Mouse (Mus musculus): ENCODE measurements around the gene Ing2. TPM values are rescaled to one million over a fixed set of nuclear protein-coding genes. Genes with fewer than 3 reads are reported as not detected.
A peak's percentile ranks its signal among the peaks of the same experiment; 100 is the strongest.

Ing2 gene
- polyA plus RNA-seq, 1 experiment from 2014 or later = 9.7 TPM

DNA sequence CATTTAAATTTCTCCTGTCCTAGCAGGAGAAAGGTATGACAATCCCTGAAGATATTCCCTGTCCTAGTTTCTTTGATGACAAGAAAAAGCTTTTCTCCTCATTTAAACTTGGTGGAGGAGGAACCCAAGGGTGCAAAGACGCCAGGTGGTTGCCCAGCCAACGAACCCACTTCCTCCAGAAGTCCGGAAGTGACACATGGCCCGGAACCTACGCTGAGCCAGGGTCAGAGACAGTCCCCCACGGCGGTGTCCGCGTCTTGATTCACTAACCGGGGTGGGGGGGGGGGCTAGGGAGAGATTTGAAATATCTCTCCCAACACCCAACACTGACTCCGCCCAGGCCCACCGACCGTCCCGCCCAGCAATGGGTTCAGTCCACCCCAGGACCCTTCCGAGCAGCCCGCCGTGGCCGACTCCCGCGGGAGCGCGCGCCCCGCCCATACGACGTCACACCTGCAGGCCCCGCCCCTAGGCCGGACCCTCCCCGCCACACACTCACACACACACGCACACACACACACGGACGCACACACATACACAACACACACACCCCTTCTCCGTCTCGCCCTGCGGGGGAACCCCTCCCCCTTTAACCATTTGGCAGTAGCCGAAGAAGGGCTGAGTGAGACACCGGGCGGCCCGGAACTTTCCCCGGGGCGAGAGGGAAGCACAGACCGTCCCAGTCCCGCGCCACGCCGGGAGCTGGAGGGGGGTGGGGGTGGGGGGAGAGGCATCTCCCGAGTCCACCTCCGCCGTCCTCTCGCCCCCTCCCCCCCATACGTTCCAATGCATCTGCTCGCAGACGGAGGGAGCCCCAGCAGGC, 1.8 kb downstream of the Ing2 start:
- Histone ChIP-seq H3K27me3 (no peaks in the 10 kb centered on the region), H3K4me2 (replicated peaks) (peak overlapping the region; percentile 79), H3K9me3 (no peaks in the 10 kb centered on the region), H3K27ac (peak overlapping the region; percentile 90), H3K4me1 (0 out of 2 replicates have a peak, but pooled peaks cover 7% of the 10 kb centered on the region), H3K4me3 (peak overlapping the region; percentile 96), H3K36me3 (peaks cover 6% of the 10 kb centered on the region), H3K9ac (peak overlapping the region; percentile 89)
- ATAC-seq (ENCODE audit: low FRiP score, low read depth) = peak; percentile 66
- WGBS = 0% methylated on average over 50 of the region's 53 CpGs

DNA sequence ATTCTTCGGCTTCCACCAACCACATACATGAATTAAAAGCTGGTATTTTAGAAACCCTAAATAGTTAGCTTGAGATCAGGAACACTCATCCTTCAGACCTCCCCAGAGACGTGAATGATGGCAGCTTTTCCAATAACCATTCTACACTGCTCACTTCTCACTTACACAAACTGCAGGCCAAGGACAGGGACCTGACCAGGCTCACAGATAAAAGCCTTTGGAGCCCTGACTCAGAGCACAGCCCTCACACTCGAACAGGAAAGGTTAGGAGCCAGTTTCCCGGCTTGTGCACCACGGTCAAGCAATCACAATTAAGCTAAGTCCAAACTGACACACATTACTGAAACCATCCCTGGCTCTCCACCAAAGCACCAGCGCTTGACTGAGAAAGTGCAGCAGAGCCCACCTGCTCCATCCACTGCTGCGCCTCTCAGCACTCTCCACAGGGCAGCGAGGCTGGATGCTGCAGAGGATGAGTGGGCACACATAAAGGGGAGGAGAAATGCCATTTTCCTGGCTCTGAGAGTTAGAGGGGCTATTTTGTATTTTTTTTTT, 11.0 kb downstream of the Ing2 start:
- H3K9me3 ChIP-seq = no peaks in the 10 kb centered on the region

DNA sequence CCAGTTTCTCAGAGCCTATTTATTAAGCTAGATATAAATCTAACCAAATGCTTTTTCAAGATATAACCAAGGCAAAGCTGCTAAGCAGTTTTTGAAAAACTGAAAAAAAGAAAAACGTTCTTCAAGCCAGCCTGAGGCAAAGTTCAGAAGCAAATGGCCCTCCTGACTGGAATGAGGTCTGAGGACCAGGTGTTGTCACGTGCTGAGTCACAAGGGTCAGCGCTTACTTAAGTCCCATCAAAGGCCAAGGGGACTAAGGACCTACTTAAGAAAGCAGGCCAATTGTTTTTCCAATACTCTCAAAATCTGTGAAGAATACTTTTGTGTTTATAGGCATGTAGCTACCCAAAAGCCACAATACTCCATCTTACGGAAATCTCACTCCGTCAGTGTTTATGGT, 12.2 kb downstream of the Ing2 start:
- H3K27me3 ChIP-seq = no peaks in the 10 kb centered on the region
- 75% methylated on average over 5 of the region's 5 CpGs for WGBS
- no peak overlapping the region for H3K4me3 ChIP-seq
- H3K27ac ChIP-seq = no peak overlapping the region
- no peak overlapping the region for H3K9ac ChIP-seq
- H3K36me3 ChIP-seq = peaks cover 21% of the 10 kb centered on the region
- no peaks in the 10 kb centered on the region for H3K9me3 ChIP-seq
- no peaks in the 10 kb centered on the region for H3K4me1 ChIP-seq
- H3K4me2 ChIP-seq (replicated peaks) = no peak overlapping the region
- ATAC-seq (ENCODE audit: low FRiP score, low read depth) = no peak

More for the DNA sequence above, 11.0 kb downstream of the Ing2 start:
- H3K27me3 ChIP-seq = no peaks in the 10 kb centered on the region
- no peak overlapping the region for H3K27ac ChIP-seq
- no peak overlapping the region for H3K4me3 ChIP-seq
- H3K4me1 ChIP-seq = no peaks in the 10 kb centered on the region
- H3K9ac ChIP-seq = no peak overlapping the region
- no peak overlapping the region for H3K4me2 ChIP-seq (replicated peaks)
- H3K36me3 ChIP-seq = peaks cover 29% of the 10 kb centered on the region
- WGBS = 87% methylated on average over 8 of the region's 8 CpGs
- ATAC-seq (ENCODE audit: low FRiP score, low read depth) = no peak

DNA sequence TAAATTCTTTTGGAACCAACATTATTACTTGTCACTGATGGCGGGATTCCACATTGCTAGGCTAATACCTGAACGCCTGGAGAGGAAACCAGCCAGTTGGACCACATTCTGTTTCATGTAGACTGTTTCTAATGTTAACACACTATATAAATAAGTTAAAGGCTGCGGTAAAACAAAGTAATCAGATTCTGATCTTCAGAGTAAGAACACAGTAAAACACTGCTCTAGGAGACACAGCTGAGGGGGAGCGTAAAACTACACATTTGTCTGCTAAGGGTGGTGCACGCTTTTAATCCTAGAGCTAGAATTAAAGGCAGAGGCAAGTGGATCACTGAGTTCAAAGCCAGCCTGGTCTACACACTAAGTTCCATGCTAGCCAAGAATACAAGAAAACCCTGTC, 12.6 kb downstream of the Ing2 start:
- H3K4me1 ChIP-seq = no peaks in the 10 kb centered on the region
- WGBS = 82% methylated on average over 5 of the region's 5 CpGs
- no peak for ATAC-seq (ENCODE audit: low FRiP score, low read depth)
- peaks cover 16% of the 10 kb centered on the region for H3K36me3 ChIP-seq
- no peak overlapping the region for H3K4me3 ChIP-seq
- no peaks in the 10 kb centered on the region for H3K9me3 ChIP-seq
- no peaks in the 10 kb centered on the region for H3K27me3 ChIP-seq
- no peak overlapping the region for H3K27ac ChIP-seq
- H3K9ac ChIP-seq = no peak overlapping the region
- H3K4me2 ChIP-seq (replicated peaks) = no peak overlapping the region

GRCm38 (mm10) chr8:47660394-47660793, 15.0 kb downstream of the Ing2 start:
- Histone ChIP-seq H3K4me3 (no peak overlapping the region), H3K9me3 (no peaks in the 10 kb centered on the region), H3K4me1 (no peaks in the 10 kb centered on the region), H3K9ac (no peak overlapping the region), H3K4me2 (replicated peaks) (no peak overlapping the region), H3K36me3 (peaks cover 4% of the 10 kb centered on the region), H3K27ac (no peak overlapping the region), H3K27me3 (no peaks in the 10 kb centered on the region)
- ATAC-seq (ENCODE audit: low FRiP score, low read depth) = no peak
- 91% methylated on average over 7 of the region's 7 CpGs for WGBS

DNA sequence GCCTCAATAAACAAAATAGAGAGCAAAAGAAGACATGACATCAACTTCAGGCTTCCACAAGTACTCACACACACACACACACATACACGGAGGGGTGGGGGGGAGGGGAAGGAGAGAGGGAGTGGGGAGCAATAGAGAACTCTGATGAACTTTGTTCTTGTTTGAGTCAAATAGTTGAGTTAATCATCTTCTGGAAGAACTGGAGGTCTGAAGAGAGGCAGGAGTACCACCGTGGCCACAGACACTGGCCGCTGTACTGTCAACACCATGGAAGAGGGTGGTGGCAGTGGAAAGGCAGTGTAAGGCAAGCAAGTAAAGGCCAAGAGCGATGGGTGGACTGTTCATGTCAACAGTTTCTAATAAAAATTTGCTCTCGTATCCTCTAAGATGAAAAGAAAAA, 15.9 kb downstream of the Ing2 start:
- Histone ChIP-seq H3K9me3 (no peaks in the 10 kb centered on the region), H3K4me3 (no peak overlapping the region), H3K27ac (no peak overlapping the region), H3K27me3 (no peaks in the 10 kb centered on the region), H3K9ac (no peak overlapping the region), H3K36me3 (no peaks in the 10 kb centered on the region; the same call in 1 of the 2 replicates), H3K4me2 (replicated peaks) (no peak overlapping the region), H3K4me1 (no peaks in the 10 kb centered on the region)
- 94% methylated on average over 5 of the region's 5 CpGs for WGBS
- no peak for ATAC-seq (ENCODE audit: low FRiP score, low read depth)

DNA sequence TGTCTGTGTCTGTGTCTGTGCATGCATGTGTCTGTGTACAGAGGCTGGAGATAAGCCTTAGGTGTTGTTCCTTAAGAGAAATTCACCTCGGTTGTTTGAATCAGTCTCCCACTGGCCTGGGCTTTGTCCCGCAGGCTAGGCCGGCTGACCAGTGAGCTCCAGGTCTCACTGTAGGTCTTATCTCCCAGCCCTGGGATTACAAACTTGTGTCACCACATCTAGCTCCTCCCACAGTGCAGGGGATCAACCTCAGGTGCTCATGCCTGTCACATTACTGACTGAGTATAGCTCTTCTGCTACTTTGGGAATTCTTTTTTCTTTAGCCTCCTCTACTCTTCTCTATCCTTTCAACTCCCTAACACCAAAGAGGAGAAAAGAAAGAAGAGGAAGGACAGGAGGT, 20.9 kb downstream of the Ing2 start:
- H3K9ac ChIP-seq = no peak overlapping the region
- no peaks in the 10 kb centered on the region for H3K4me1 ChIP-seq
- H3K4me3 ChIP-seq = no peak overlapping the region
- H3K9me3 ChIP-seq = no peaks in the 10 kb centered on the region
- no peak overlapping the region for H3K4me2 ChIP-seq (replicated peaks)
- no peak overlapping the region for H3K27ac ChIP-seq
- H3K27me3 ChIP-seq = no peaks in the 10 kb centered on the region
- ATAC-seq (ENCODE audit: low FRiP score, low read depth) = no peak
- 72% methylated on average over 3 of the region's 3 CpGs for WGBS
- no peaks in the 10 kb centered on the region for H3K36me3 ChIP-seq

DNA sequence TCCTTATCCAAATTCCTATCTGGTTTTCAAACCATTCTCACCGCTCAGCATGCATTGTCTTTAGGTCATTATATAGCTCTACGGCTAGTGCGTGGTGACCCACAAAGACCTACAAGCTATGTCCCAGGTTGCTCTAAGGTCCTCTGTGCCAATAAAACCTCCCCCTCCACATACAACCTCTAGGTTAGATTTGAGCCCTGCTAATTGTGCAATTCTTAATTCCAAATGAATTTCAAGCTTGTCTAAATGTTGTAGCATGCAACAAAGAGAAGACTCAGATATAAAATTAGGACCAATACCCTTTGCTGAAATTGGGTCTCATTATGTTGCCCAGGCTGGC, 22.6 kb downstream of the Ing2 start:
- Histone ChIP-seq H3K36me3 (no peaks in the 10 kb centered on the region), H3K9ac (no peak overlapping the region), H3K4me1 (no peaks in the 10 kb centered on the region), H3K9me3 (no peaks in the 10 kb centered on the region), H3K27ac (no peak overlapping the region), H3K4me3 (no peak overlapping the region), H3K27me3 (no peaks in the 10 kb centered on the region), H3K4me2 (replicated peaks) (no peak overlapping the region)
- no peak for ATAC-seq (ENCODE audit: low FRiP score, low read depth)
- WGBS = 95% methylated on average over 3 of the region's 3 CpGs

DNA sequence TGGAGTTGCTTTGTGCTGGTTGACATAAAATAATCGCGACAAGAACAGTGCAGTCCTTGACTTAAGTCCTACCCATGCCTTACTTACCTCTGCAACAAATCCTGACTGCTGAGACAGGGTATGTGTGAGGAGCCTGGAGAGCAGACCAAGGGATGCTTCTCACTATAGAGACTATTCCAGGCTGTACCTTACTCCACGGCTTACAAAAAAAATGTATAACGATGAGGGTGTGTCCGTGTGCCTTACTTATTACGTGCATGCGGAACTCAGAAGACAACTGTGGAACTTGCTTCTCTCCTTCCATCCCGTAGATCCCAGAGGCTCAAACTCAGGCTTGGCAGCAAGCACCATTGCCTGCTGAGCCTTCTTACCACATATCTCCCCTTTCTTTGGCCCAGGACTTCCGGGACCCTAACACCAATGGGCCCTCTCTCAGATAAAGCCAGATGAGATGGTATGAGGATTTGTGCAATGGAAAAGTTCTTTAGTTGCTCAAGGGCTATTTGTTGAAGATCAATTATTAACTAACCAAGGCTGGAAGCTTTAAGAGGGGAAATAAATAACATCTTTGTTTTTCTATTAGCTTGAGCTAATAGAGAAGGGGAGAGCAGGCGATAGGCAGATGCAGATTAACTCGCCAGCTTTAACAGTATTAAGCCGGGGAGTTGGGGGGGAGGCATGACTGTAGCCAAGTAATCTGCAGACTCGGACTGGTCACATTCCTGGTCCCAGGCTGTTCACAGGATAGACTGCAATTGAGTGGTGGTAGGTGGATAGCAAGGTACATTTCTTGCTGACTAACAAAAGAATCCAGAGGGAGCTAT, 23.2 kb downstream of the Ing2 start:
- Histone ChIP-seq H3K4me2 (replicated peaks) (no peak overlapping the region), H3K4me3 (no peak overlapping the region), H3K27ac (no peak overlapping the region), H3K27me3 (no peaks in the 10 kb centered on the region), H3K36me3 (no peaks in the 10 kb centered on the region), H3K9me3 (no peaks in the 10 kb centered on the region), H3K4me1 (no peaks in the 10 kb centered on the region), H3K9ac (no peak overlapping the region)
- WGBS = 88% methylated on average over 13 of the region's 13 CpGs
- ATAC-seq (ENCODE audit: low FRiP score, low read depth) = no peak

- Histone ChIP-seq H3K9ac (no peak overlapping the region), H3K27me3 (no peaks in the 10 kb centered on the region), H3K4me1 (no peaks in the 10 kb centered on the region), H3K4me3 (no peak overlapping the region), H3K27ac (no peak overlapping the region), H3K4me2 (replicated peaks) (no peak overlapping the region), H3K9me3 (peaks cover 9% of the 10 kb centered on the region), H3K36me3 (no peaks in the 10 kb centered on the region)
- WGBS = 73% methylated on average over 4 of the region's 4 CpGs
- ATAC-seq (ENCODE audit: low FRiP score, low read depth) = no peak
Observed at GRCm38 (mm10) chr8:47650853-47651252, 24.5 kb downstream of the Ing2 start.

DNA sequence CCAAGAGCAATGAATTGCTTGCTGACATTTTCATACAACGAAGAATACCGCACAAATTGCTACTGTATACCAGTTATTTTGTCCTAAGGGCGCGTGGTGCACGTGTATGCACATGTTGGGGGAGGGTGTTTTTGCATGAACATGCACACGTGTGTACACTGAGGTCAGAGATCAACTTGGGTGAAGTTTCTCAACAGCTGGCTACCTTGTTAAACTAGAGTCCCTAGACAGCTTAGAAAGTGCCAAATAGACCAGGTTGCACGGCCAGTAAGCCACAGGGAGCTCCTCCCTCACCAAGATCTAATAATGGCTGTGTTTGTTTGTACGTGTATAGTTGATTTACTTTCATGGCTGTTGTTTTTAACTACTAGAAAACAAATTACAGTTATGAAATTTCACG, 25.8 kb downstream of the Ing2 start:
- WGBS = 83% methylated on average over 9 of the region's 9 CpGs
- no peaks in the 10 kb centered on the region for H3K4me1 ChIP-seq
- no peak overlapping the region for H3K27ac ChIP-seq
- no peak for ATAC-seq (ENCODE audit: low FRiP score, low read depth)
- H3K4me2 ChIP-seq (replicated peaks) = no peak overlapping the region
- H3K9ac ChIP-seq = no peak overlapping the region
- H3K4me3 ChIP-seq = no peak overlapping the region
- H3K27me3 ChIP-seq = no peaks in the 10 kb centered on the region
- H3K9me3 ChIP-seq = peaks cover 9% of the 10 kb centered on the region
- H3K36me3 ChIP-seq = no peaks in the 10 kb centered on the region

- WGBS = 34% methylated on average over 9 of the region's 9 CpGs
- no peak for ATAC-seq (ENCODE audit: low FRiP score, low read depth)
- Histone ChIP-seq H3K27me3 (no peaks in the 10 kb centered on the region), H3K36me3 (no peaks in the 10 kb centered on the region), H3K4me3 (no peak overlapping the region), H3K4me2 (replicated peaks) (no peak overlapping the region), H3K9me3 (peaks cover 12% of the 10 kb centered on the region), H3K4me1 (no peaks in the 10 kb centered on the region), H3K9ac (no peak overlapping the region), H3K27ac (no peak overlapping the region)
Observed at GRCm38 (mm10) chr8:47642514-47643064, 32.8 kb downstream of the Ing2 start.
